Mouse (Mus musculus) ES-Bruce4 (cell line): ENCODE results near the gene Dync1li1. TPM values are rescaled to one million over a fixed set of nuclear protein-coding genes. Genes with fewer than 3 reads are reported as not detected.

Experiments
- H3K27ac ChIP-seq: 2 replicates; pipeline ENCODE4 v1.5.1; 2012; ENCODE audit warnings: low read length, inconsistent platforms; ENCODE audit not compliant: insufficient read depth
- H3K27me3 ChIP-seq: 2 replicates; pipeline ENCODE4 v1.6.1; 2012; ENCODE audit warnings: mild to moderate bottlenecking, low read length, inconsistent platforms; ENCODE audit not compliant: control insufficient read depth, poor library complexity, insufficient read depth, severe bottlenecking
- H3K36me3 ChIP-seq: 2 replicates; pipeline ENCODE4 v1.6.1; 2012; ENCODE audit warnings: inconsistent platforms, mild to moderate bottlenecking, low read length, moderate library complexity; ENCODE audit not compliant: control insufficient read depth, poor library complexity, insufficient read depth, severe bottlenecking
- H3K4me1 ChIP-seq: one replicate; pipeline ENCODE4 v1.8.1; 2011; ENCODE audit warnings: low read length; ENCODE audit not compliant: control insufficient read depth, insufficient read depth
- H3K4me3 ChIP-seq: 2 replicates; pipeline ENCODE4 v1.5.1; 2011; ENCODE audit warnings: low read depth, mild to moderate bottlenecking, low read length
- H3K9ac ChIP-seq: 2 replicates; pipeline ENCODE4 v1.6.1; 2012; ENCODE audit warnings: low read depth, mild to moderate bottlenecking, inconsistent platforms; ENCODE audit not compliant: poor library complexity, severe bottlenecking
- H3K9me3 ChIP-seq: replicated peaks from 2 replicates; pipeline ENCODE4 v1.6.1; 2012; ENCODE audit warnings: mild to moderate bottlenecking, low read length, inconsistent platforms; ENCODE audit not compliant: control insufficient read depth, poor library complexity, insufficient read depth, severe bottlenecking
- CTCF ChIP-seq: IDR thresholded peaks from one replicate; pipeline ENCODE4 v1.8.1; 2011; ENCODE audit warnings: low read depth, low read length
- EP300 ChIP-seq: IDR thresholded peaks from 2 replicates; pipeline ENCODE4 v1.6.1; 2011; ENCODE audit warnings: low read depth, low read length; ENCODE audit not compliant: insufficient read depth
- POLR2A ChIP-seq: IDR thresholded peaks from one replicate; pipeline ENCODE4 v1.8.1; 2011; ENCODE audit warnings: low read length; ENCODE audit not compliant: insufficient read depth
- polyA plus RNA-seq: library from polyadenylated mRNA; stranded (reverse); fragments of >200 nt; gene quantifications from 2 replicates; pipeline ENCODE4 v1.2.4, GENCODE M21; 2011; ENCODE audit warnings: low read depth; ENCODE audit not compliant: missing spikeins, insufficient read depth, insufficient read length

Gene Dync1li1
- polyA plus RNA-seq, 1 experiment: 73.8 TPM

- no peak overlapping the region for H3K4me3 ChIP-seq
- H3K27me3 ChIP-seq: no peaks in the 10 kb centered on the region
- H3K9me3 ChIP-seq: no peaks in the 10 kb centered on the region
- H3K27ac ChIP-seq: no peak overlapping the region
- no peaks in the 10 kb centered on the region for H3K4me1 ChIP-seq
- no peak overlapping the region for H3K9ac ChIP-seq
- TF ChIP-seq CTCF (no peak), EP300 (no peak), POLR2A (no peak)
- peaks cover 4% of the 10 kb centered on the region; the same call in 1 of the 2 replicates for H3K36me3 ChIP-seq
Measured at GRCm38 (mm10) chr9:114747012-114747411, 58.4 kb downstream of the Dync1li1 start.

- H3K4me1 ChIP-seq: no peaks in the 10 kb centered on the region
- H3K27ac ChIP-seq: no peak overlapping the region
- no peak overlapping the region for H3K4me3 ChIP-seq
- TF ChIP-seq POLR2A: no peak
- TF ChIP-seq CTCF: no peak
- no peak for TF ChIP-seq EP300
- H3K36me3 ChIP-seq: peaks cover 4% of the 10 kb centered on the region; the same call in 1 of the 2 replicates
- H3K9me3 ChIP-seq: no peaks in the 10 kb centered on the region
- H3K27me3 ChIP-seq: no peaks in the 10 kb centered on the region
- no peak overlapping the region for H3K9ac ChIP-seq
Measured at GRCm38 (mm10) chr9:114747466-114747865, 58.9 kb downstream of the Dync1li1 start.

- Histone ChIP-seq H3K9ac (no peak overlapping the region), H3K9me3 (no peaks in the 10 kb centered on the region), H3K27me3 (no peaks in the 10 kb centered on the region), H3K27ac (no peak overlapping the region), H3K36me3 (peaks cover 4% of the 10 kb centered on the region; the same call in 1 of the 2 replicates), H3K4me3 (no peak overlapping the region), H3K4me1 (no peaks in the 10 kb centered on the region)
- no peak for TF ChIP-seq EP300
- TF ChIP-seq CTCF: no peak
- TF ChIP-seq POLR2A: no peak
Measured at GRCm38 (mm10) chr9:114751582-114751981, 63.0 kb downstream of the Dync1li1 start.

GRCm38 (mm10) chr9:114752311-114752710 is 63.7 kb downstream of the Dync1li1 start:
- Histone ChIP-seq H3K27me3 (no peaks in the 10 kb centered on the region), H3K9ac (no peak overlapping the region), H3K27ac (no peak overlapping the region), H3K4me1 (no peaks in the 10 kb centered on the region), H3K4me3 (no peak overlapping the region), H3K9me3 (no peaks in the 10 kb centered on the region), H3K36me3 (peaks cover 4% of the 10 kb centered on the region; the same call in 1 of the 2 replicates)
- TF ChIP-seq CTCF (no peak), EP300 (no peak), POLR2A (no peak)

- Histone ChIP-seq H3K4me1 (no peaks in the 10 kb centered on the region), H3K9me3 (no peaks in the 10 kb centered on the region), H3K36me3 (no peaks in the 10 kb centered on the region; the same call in 1 of the 2 replicates), H3K4me3 (peak overlapping the region; percentile 54), H3K9ac (peak overlapping the region; percentile 35), H3K27ac (no peak overlapping the region), H3K27me3 (no peaks in the 10 kb centered on the region)
- TF ChIP-seq POLR2A: no peak
- peak; percentile 59; the same call in 1 of the 2 replicates for TF ChIP-seq EP300
- peak; percentile 98 for TF ChIP-seq CTCF
Measured at GRCm38 (mm10) chr9:114752863-114753484, 64.4 kb downstream of the Dync1li1 start.

- TF ChIP-seq POLR2A (no peak), EP300 (no peak), CTCF (no peak)
- H3K4me3 ChIP-seq: no peak overlapping the region
- peaks cover 11% of the 10 kb centered on the region for H3K36me3 ChIP-seq
- H3K27me3 ChIP-seq: no peaks in the 10 kb centered on the region
- H3K9ac ChIP-seq: no peak overlapping the region
- no peaks in the 10 kb centered on the region for H3K9me3 ChIP-seq
- no peak overlapping the region for H3K27ac ChIP-seq
- H3K4me1 ChIP-seq: peaks cover 3% of the 10 kb centered on the region
Measured at GRCm38 (mm10) chr9:114758272-114758671, 69.7 kb downstream of the Dync1li1 start.
